Mouse (Mus musculus) heart, embryonic 11.5 days (tissue): ENCODE measurements at regions not wholly inside any gene's neighbourhood (a gene's known extent, or its start where the extent isn't known, plus 50 kb on each side); places are given as distances from the start of the nearest gene placed in this dataset.

Source experiments
- ATAC-seq: fragments of 200-750 bp; cut with Nextera tagmentation; replicated peaks from 2 replicates; pipeline ENCODE4 v1.8.0; 2017; ENCODE audit warnings: moderate library complexity; ENCODE audit not compliant: insufficient number of reproducible peaks, low FRiP score, low TSS enrichment
- H3K27ac ChIP-seq: fragments of 300-500 bp; sonication (generic); 2 replicates; pipeline ENCODE4 v1.5.1; 2014; ENCODE audit warnings: mild to moderate bottlenecking, low read depth, low read length
- H3K27me3 ChIP-seq: fragments of 300-500 bp; sonication (generic); 2 replicates; pipeline ENCODE4 v1.6.1; 2014; ENCODE audit warnings: mild to moderate bottlenecking, low read length, mixed read lengths; ENCODE audit not compliant: control insufficient read depth, insufficient read depth
- H3K36me3 ChIP-seq: fragments of 300-500 bp; sonication (generic); 2 replicates; pipeline ENCODE4 v1.6.1; 2014; ENCODE audit warnings: mild to moderate bottlenecking, low read length, moderate library complexity, mixed read lengths; ENCODE audit not compliant: control insufficient read depth, insufficient read depth
- H3K4me1 ChIP-seq: fragments of 300-500 bp; sonication (generic); 2 replicates; pipeline ENCODE4 v1.6.1; 2014; ENCODE audit warnings: low read length; ENCODE audit not compliant: control insufficient read depth, insufficient read depth
- H3K4me2 ChIP-seq: fragments of 300-500 bp; sonication (generic); 2 replicates; pipeline ENCODE4 v1.6.1; 2014; ENCODE audit warnings: mild to moderate bottlenecking, moderate library complexity
- H3K4me3 ChIP-seq: fragments of 300-500 bp; sonication (generic); 2 replicates; pipeline ENCODE4 v1.5.1; 2014; ENCODE audit warnings: low read depth, low read length
- H3K9ac ChIP-seq: fragments of 300-500 bp; sonication (generic); 2 replicates; pipeline ENCODE4 v1.6.1; 2014; ENCODE audit warnings: mild to moderate bottlenecking, low read depth, low read length, moderate library complexity
- H3K9me3 ChIP-seq: fragments of 300-500 bp; sonication (generic); replicated peaks from 2 replicates; pipeline ENCODE4 v1.6.1; 2016; ENCODE audit warnings: low read length; ENCODE audit not compliant: control insufficient read depth
- WGBS: fragments of 180-500 bp; shearing (Covaris S2); extraction: QIAGEN DNeasy Blood & Tissue Kit; methylation state at CpG from one replicate; pipeline ENCODE4 v1.1.7; 2014; ENCODE audit not compliant: insufficient replicate concordance; 5-methylcytosine and 5-hydroxymethylcytosine counted together

- Histone ChIP-seq H3K4me3 (no peak overlapping the region), H3K36me3 (no peaks in the 10 kb centered on the region), H3K9ac (no peak overlapping the region), H3K27ac (no peak overlapping the region), H3K27me3 (no peaks in the 10 kb centered on the region), H3K9me3 (no peaks in the 10 kb centered on the region), H3K4me2 (no peak overlapping the region), H3K4me1 (no peaks in the 10 kb centered on the region)
- WGBS = 66% methylated on average over 3 of the region's 3 CpGs
- no peak for ATAC-seq
Measured at GRCm38 (mm10) chr10:41003197-41003596, 68.9 kb downstream of the Gpr6 start.

GRCm38 (mm10) chr10:41000965-41001364, 71.1 kb downstream of the Gpr6 start:
- H3K27ac ChIP-seq = no peak overlapping the region
- no peaks in the 10 kb centered on the region for H3K36me3 ChIP-seq
- WGBS = 84% methylated on average over 4 of the region's 4 CpGs
- no peaks in the 10 kb centered on the region for H3K27me3 ChIP-seq
- H3K4me2 ChIP-seq = no peak overlapping the region
- H3K9me3 ChIP-seq = no peaks in the 10 kb centered on the region
- H3K4me1 ChIP-seq = no peaks in the 10 kb centered on the region
- no peak overlapping the region for H3K4me3 ChIP-seq
- H3K9ac ChIP-seq = no peak overlapping the region
- ATAC-seq = no peak

GRCm38 (mm10) chr10:40999486-40999885, 72.6 kb downstream of the Gpr6 start:
- Histone ChIP-seq H3K27me3 (no peaks in the 10 kb centered on the region), H3K4me1 (no peaks in the 10 kb centered on the region), H3K4me3 (no peak overlapping the region), H3K4me2 (no peak overlapping the region), H3K27ac (no peak overlapping the region), H3K36me3 (no peaks in the 10 kb centered on the region), H3K9ac (no peak overlapping the region), H3K9me3 (no peaks in the 10 kb centered on the region)
- 71% methylated on average over 12 of the region's 12 CpGs for WGBS
- ATAC-seq = no peak

- Histone ChIP-seq H3K9ac (no peak overlapping the region), H3K4me2 (no peak overlapping the region), H3K4me3 (no peak overlapping the region), H3K27me3 (no peaks in the 10 kb centered on the region), H3K4me1 (no peaks in the 10 kb centered on the region), H3K27ac (no peak overlapping the region), H3K9me3 (no peaks in the 10 kb centered on the region), H3K36me3 (no peaks in the 10 kb centered on the region)
- WGBS = 90% methylated on average over 11 of the region's 11 CpGs
- ATAC-seq = no peak
Measured at GRCm38 (mm10) chr10:40998799-40999198, 73.3 kb downstream of the Gpr6 start.

- WGBS = 70% methylated on average over 7 of the region's 7 CpGs
- no peaks in the 10 kb centered on the region for H3K27me3 ChIP-seq
- H3K4me3 ChIP-seq = no peak overlapping the region
- no peak overlapping the region for H3K9ac ChIP-seq
- no peak overlapping the region for H3K27ac ChIP-seq
- H3K4me2 ChIP-seq = no peak overlapping the region
- no peaks in the 10 kb centered on the region for H3K4me1 ChIP-seq
- ATAC-seq = no peak
- no peaks in the 10 kb centered on the region for H3K9me3 ChIP-seq
- H3K36me3 ChIP-seq = no peaks in the 10 kb centered on the region
Measured at GRCm38 (mm10) chr10:40998330-40998729, 73.8 kb downstream of the Gpr6 start.

- WGBS = 57% methylated on average over 5 of the region's 5 CpGs
- ATAC-seq = no peak
Measured at GRCm38 (mm10) chr10:40997606-40998005, 74.5 kb downstream of the Gpr6 start.

More at GRCm38 (mm10) chr10:40997606-40998005, 74.5 kb downstream of the Gpr6 start:
- no peaks in the 10 kb centered on the region for H3K4me1 ChIP-seq
- H3K9me3 ChIP-seq = no peaks in the 10 kb centered on the region
- no peak overlapping the region for H3K4me3 ChIP-seq
- H3K9ac ChIP-seq = no peak overlapping the region
- no peaks in the 10 kb centered on the region for H3K36me3 ChIP-seq
- no peak overlapping the region for H3K4me2 ChIP-seq
- H3K27me3 ChIP-seq = no peaks in the 10 kb centered on the region
- H3K27ac ChIP-seq = no peak overlapping the region
